Mouse (Mus musculus) layer of hippocampus, adult 18-20 months (tissue): ENCODE measurements around the gene Abca13. TPM values are rescaled to one million over a fixed set of nuclear protein-coding genes. Genes with fewer than 3 reads are reported as not detected.
"Not testable (repeated sequence)": the region's sequence is repeated elsewhere in the genome, so short reads cannot be mapped to it uniquely, and the experiment has no call there.

Experiments used
- DNase-seq, 2 experiments: peaks; one replicate each; pipeline ENCODE4 v3.0.0; 2022; ENCODE audit warnings: low spot score in 2 of 2
- total RNA-seq, 2 experiments: library from RNA; stranded (reverse); gene quantifications; 2 replicates each; pipeline ENCODE4 v1.2.3; 2021

The Abca13 gene
- total RNA-seq, 2 experiments from 2014 or later: 0.05 TPM; not detected in 1

GRCm38 (mm10) chr11:9285759-9286158, 94.0 kb downstream of the Abca13 start:
- DNase-seq: no peak

- peak; percentile 11 to 30 for DNase-seq
Measured at GRCm38 (mm10) chr11:9291168-9291567, 99.4 kb downstream of the Abca13 start.

GRCm38 (mm10) chr11:9299615-9300014, 107.9 kb downstream of the Abca13 start:
- DNase-seq: no peak

GRCm38 (mm10) chr11:9305450-9305849, 113.7 kb downstream of the Abca13 start:
- DNase-seq: no peak

GRCm38 (mm10) chr11:9316545-9316944, 124.8 kb downstream of the Abca13 start:
- DNase-seq: no peak

GRCm38 (mm10) chr11:9317076-9317929, 125.6 kb downstream of the Abca13 start:
- DNase-seq: peak; percentile 36 to 79

GRCm38 (mm10) chr11:9338151-9338550, 146.4 kb downstream of the Abca13 start:
- no peak for DNase-seq

- peak in 1 of 2 experiments; percentile 63 for DNase-seq
Measured at GRCm38 (mm10) chr11:9347724-9348123, 156.0 kb downstream of the Abca13 start.

- DNase-seq: no peak
Measured at GRCm38 (mm10) chr11:9373160-9373559, 181.4 kb downstream of the Abca13 start.

GRCm38 (mm10) chr11:9374426-9374825, 182.7 kb downstream of the Abca13 start:
- DNase-seq: not testable (repeated sequence)

GRCm38 (mm10) chr11:9388520-9388919, 196.8 kb downstream of the Abca13 start:
- DNase-seq: no peak

- no peak for DNase-seq
Measured at GRCm38 (mm10) chr11:9416946-9417345, 225.2 kb downstream of the Abca13 start.

- DNase-seq: no peak
Measured at GRCm38 (mm10) chr11:9420205-9420604, 228.5 kb downstream of the Abca13 start.

GRCm38 (mm10) chr11:9427411-9427810, 235.7 kb downstream of the Abca13 start:
- DNase-seq: no peak

GRCm38 (mm10) chr11:9432807-9433206, 241.1 kb downstream of the Abca13 start:
- DNase-seq: no peak

GRCm38 (mm10) chr11:9436617-9437016, 244.9 kb downstream of the Abca13 start:
- no peak for DNase-seq

GRCm38 (mm10) chr11:9439781-9440180, 248.0 kb downstream of the Abca13 start:
- no peak for DNase-seq

GRCm38 (mm10) chr11:9441192-9441591, 249.4 kb downstream of the Abca13 start:
- peak in 1 of 2 experiments; percentile 12 for DNase-seq

- DNase-seq: no peak
Measured at GRCm38 (mm10) chr11:9472400-9472799, 280.7 kb downstream of the Abca13 start.

GRCm38 (mm10) chr11:9481511-9481910, 289.8 kb downstream of the Abca13 start:
- peak; percentile 19 to 57 for DNase-seq

GRCm38 (mm10) chr11:9500326-9501142, 308.8 kb downstream of the Abca13 start:
- no peak for DNase-seq

GRCm38 (mm10) chr11:9514966-9515365, 323.2 kb downstream of the Abca13 start:
- DNase-seq: not testable (repeated sequence)
